Mouse (Mus musculus): ENCODE data around the gene Gm20696.

- TF ChIP-seq CHD2 (IDR thresholded peaks at IDR 0.05; ENCODE audit: low read depth, low read length) (no peak), ZC3H11A (IDR thresholded peaks at IDR 0.05; ENCODE audit: borderline replicate concordance, low read depth, low read length) (no peak), HCFC1 (IDR thresholded peaks at IDR 0.05; ENCODE audit: borderline replicate concordance, insufficient read depth, low read length) (no peak)
Observed at GRCm38 (mm10) chr6:99519806-99520675, 146.6 kb downstream of the Gm20696 start.
